In the genomic region with DNA sequence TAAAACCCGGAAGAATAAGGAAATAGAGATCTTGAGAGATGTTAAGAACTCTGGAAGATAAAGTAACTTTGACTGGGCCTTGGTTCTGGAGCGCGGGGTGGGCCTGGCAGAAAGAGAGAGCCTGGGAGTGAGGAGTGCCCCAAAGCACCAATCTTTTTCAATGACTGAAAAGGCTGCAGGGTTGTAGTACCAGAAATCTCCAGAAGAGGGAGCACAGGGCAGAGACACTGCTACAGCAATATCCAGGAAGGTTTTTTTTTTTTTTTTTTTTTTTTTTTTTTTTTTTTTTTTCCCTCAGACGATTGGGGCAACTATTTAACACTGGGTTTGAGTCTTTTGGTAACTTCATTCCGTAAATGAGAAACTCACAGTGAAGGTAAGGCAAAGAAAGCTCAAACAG, we compare ENCODE assay signal across 8 mouse cellular contexts.
DNase-seq lines count a peak whose midpoint lies in the region; ATAC-seq lines count a peak whose summit lies in the region.

No protein-coding gene starts in this region.

- no peaks in the 10 kb centered on the region for H3K9me3 ChIP-seq in neural tube, embryonic 15.5 days (replicated peaks)
- H3K9me3 ChIP-seq in limb, embryonic 11.5 days (ENCODE audit: control insufficient read depth, low read length): no peaks in the 10 kb centered on the region

- H3K4me2 ChIP-seq in neural tube, embryonic 15.5 days: no peak overlapping the region
- H3K4me2 ChIP-seq in limb, embryonic 11.5 days (ENCODE audit: low read depth, severe bottlenecking): no peak overlapping the region

- 0 out of 2 replicates have a peak, but pooled peaks cover 5% of the 10 kb centered on the region for H3K36me3 ChIP-seq in neural tube, embryonic 15.5 days
- no peaks in the 10 kb centered on the region for H3K36me3 ChIP-seq in limb, embryonic 11.5 days (ENCODE audit: control insufficient read depth, insufficient read depth, low read length)

- no peak overlapping the region for H3K4me3 ChIP-seq in neural tube, embryonic 15.5 days (replicated peaks)
- no peak overlapping the region for H3K4me3 ChIP-seq in limb, embryonic 11.5 days (ENCODE audit: low read depth, low read length)

- no peak overlapping the region for H3K9ac ChIP-seq in neural tube, embryonic 15.5 days (replicated peaks)
- no peak overlapping the region for H3K9ac ChIP-seq in limb, embryonic 11.5 days (ENCODE audit: low read length)

- peaks cover 33% of the 10 kb centered on the region for H3K4me1 ChIP-seq in neural tube, embryonic 15.5 days
- H3K4me1 ChIP-seq in limb, embryonic 11.5 days (ENCODE audit: control insufficient read depth, insufficient read depth, low read length): peaks cover 7% of the 10 kb centered on the region; the same call in 1 of the 2 replicates

- no peak for ATAC-seq in neural tube, embryonic 15.5 days (ENCODE audit: low FRiP score)
- ATAC-seq in limb, embryonic 11.5 days (ENCODE audit: insufficient number of reproducible peaks, low FRiP score, low TSS enrichment, low read depth): no peak

- 14% methylated on average over 5 of the region's 5 CpGs for WGBS in neural tube, embryonic 15.5 days
- WGBS in limb, embryonic 11.5 days: 12% methylated on average over 5 of the region's 5 CpGs

- H3K27me3 ChIP-seq in neural tube, embryonic 15.5 days (replicated peaks): no peaks in the 10 kb centered on the region
- peaks cover 16% of the 10 kb centered on the region; the same call in 1 of the 2 replicates for H3K27me3 ChIP-seq in limb, embryonic 11.5 days (ENCODE audit: control insufficient read depth, insufficient read depth, low read length)

- H3K27ac ChIP-seq in neural tube, embryonic 15.5 days (replicated peaks): no peak overlapping the region
- no peak overlapping the region for H3K27ac ChIP-seq in limb, embryonic 11.5 days (replicated peaks; ENCODE audit: low read depth, low read length)

- peak; percentile 79 for DNase-seq in neural tube, embryonic 10.5 days (ENCODE audit: extremely low spot score, low spot score)
- peak; percentile 91 for DNase-seq in cerebellum, adult 9-10 months
- peak; percentile 81 to 91 for DNase-seq in frontal cortex, postnatal 25 days (ENCODE audit: low spot score in 2 of 2)
- DNase-seq in kidney, adult 9 months: peak; percentile 86
- peak; percentile 88 for DNase-seq in limb, embryonic 11.5 days (ENCODE audit: low spot score)
- peak; percentile 88 for DNase-seq in ovary, postnatal 14 days (ENCODE audit: low spot score)
- peak; percentile 71 for DNase-seq in thymus, postnatal 25 days
